Mouse (Mus musculus): ENCODE data around the gene Eef1a1. TPM values are rescaled to one million over a fixed set of nuclear protein-coding genes. Genes with fewer than 3 reads are reported as not detected.

Eef1a1 gene
- polyA plus RNA-seq, 1 experiment from 2014 or later, result 4,456 TPM

GRCm38 (mm10) chr9:78473588-78473987 is 15.4 kb downstream of the Eef1a1 start:
- Histone ChIP-seq H3K9ac (no peak overlapping the region), H3K36me3 (peaks cover 19% of the 10 kb centered on the region; the same call in 1 of the 2 replicates), H3K27me3 (replicated peaks) (no peaks in the 10 kb centered on the region), H3K9me3 (no peaks in the 10 kb centered on the region), H3K4me3 (replicated peaks) (no peak overlapping the region), H3K4me1 (replicated peaks) (no peaks in the 10 kb centered on the region), H3K27ac (no peak overlapping the region), H3K4me2 (replicated peaks) (no peak overlapping the region)
- WGBS, result 80% methylated on average over 8 of the region's 8 CpGs
- ATAC-seq, result no peak

- no peaks in the 10 kb centered on the region for H3K27me3 ChIP-seq (replicated peaks)
- no peak overlapping the region for H3K4me2 ChIP-seq (replicated peaks)
- 87% methylated on average over 3 of the region's 3 CpGs for WGBS
- no peak overlapping the region for H3K4me3 ChIP-seq (replicated peaks)
- no peak overlapping the region for H3K9ac ChIP-seq
- no peaks in the 10 kb centered on the region for H3K4me1 ChIP-seq (replicated peaks)
- peak; percentile 49; the same call in 1 of the 2 replicates for ATAC-seq
- no peaks in the 10 kb centered on the region for H3K9me3 ChIP-seq
- H3K36me3 ChIP-seq, result peaks cover 17% of the 10 kb centered on the region
- H3K27ac ChIP-seq, result no peak overlapping the region
Measured at GRCm38 (mm10) chr9:78465725-78466124, 23.2 kb downstream of the Eef1a1 start.

- H3K4me1 ChIP-seq (replicated peaks), result no peaks in the 10 kb centered on the region
- H3K9ac ChIP-seq, result no peak overlapping the region
- no peak overlapping the region for H3K4me3 ChIP-seq (replicated peaks)
- ATAC-seq, result no peak
- no peaks in the 10 kb centered on the region for H3K27me3 ChIP-seq (replicated peaks)
- 89% methylated on average over 4 of the region's 4 CpGs for WGBS
- no peak overlapping the region for H3K4me2 ChIP-seq (replicated peaks)
- H3K27ac ChIP-seq, result no peak overlapping the region
- H3K9me3 ChIP-seq, result no peaks in the 10 kb centered on the region
- H3K36me3 ChIP-seq, result peaks cover 15% of the 10 kb centered on the region; the same call in 1 of the 2 replicates
Measured at GRCm38 (mm10) chr9:78463337-78463736, 25.6 kb downstream of the Eef1a1 start.

GRCm38 (mm10) chr9:78457026-78457425 is 31.9 kb downstream of the Eef1a1 start:
- Histone ChIP-seq H3K4me3 (replicated peaks) (no peak overlapping the region), H3K27ac (no peak overlapping the region), H3K36me3 (peaks cover 18% of the 10 kb centered on the region; the same call in 1 of the 2 replicates), H3K9me3 (no peaks in the 10 kb centered on the region), H3K4me1 (replicated peaks) (no peaks in the 10 kb centered on the region), H3K27me3 (replicated peaks) (no peaks in the 10 kb centered on the region), H3K9ac (no peak overlapping the region), H3K4me2 (replicated peaks) (no peak overlapping the region)
- ATAC-seq, result no peak
- 88% methylated on average over 8 of the region's 8 CpGs for WGBS

GRCm38 (mm10) chr9:78451382-78451781 is 37.6 kb downstream of the Eef1a1 start:
- H3K36me3 ChIP-seq, result peaks cover 10% of the 10 kb centered on the region
- no peak overlapping the region for H3K27ac ChIP-seq
- no peak for ATAC-seq
- WGBS, result 83% methylated on average over 4 of the region's 4 CpGs
- H3K9ac ChIP-seq, result no peak overlapping the region
- no peak overlapping the region for H3K4me2 ChIP-seq (replicated peaks)
- H3K4me3 ChIP-seq (replicated peaks), result no peak overlapping the region
- peaks cover 5% of the 10 kb centered on the region; the same call in 1 of the 2 replicates for H3K4me1 ChIP-seq (replicated peaks)
- no peaks in the 10 kb centered on the region for H3K27me3 ChIP-seq (replicated peaks)
- H3K9me3 ChIP-seq, result no peaks in the 10 kb centered on the region

- H3K27me3 ChIP-seq (replicated peaks), result no peaks in the 10 kb centered on the region; the same call in 1 of the 2 replicates
- H3K4me1 ChIP-seq (replicated peaks), result peaks cover 5% of the 10 kb centered on the region; the same call in 1 of the 2 replicates
- H3K9ac ChIP-seq, result no peak overlapping the region
- H3K4me3 ChIP-seq (replicated peaks), result no peak overlapping the region
- H3K4me2 ChIP-seq (replicated peaks), result no peak overlapping the region
- H3K36me3 ChIP-seq, result peaks cover 10% of the 10 kb centered on the region
- ATAC-seq, result no peak
- no peak overlapping the region for H3K27ac ChIP-seq
- 87% methylated on average over 5 of the region's 5 CpGs for WGBS
- H3K9me3 ChIP-seq, result no peaks in the 10 kb centered on the region
Measured at GRCm38 (mm10) chr9:78450404-78450803, 38.5 kb downstream of the Eef1a1 start.

GRCm38 (mm10) chr9:78447973-78448873 is 40.7 kb downstream of the Eef1a1 start, which contains the start of the genes Mto1 and Gm17324:
Gene Mto1, plus strand, starts transcription at chr9:78448208.
Gene Gm17324, minus strand, starts transcription at chr9:78448786.
- H3K27me3 ChIP-seq (replicated peaks), result peaks cover 5% of the 10 kb centered on the region
- H3K4me1 ChIP-seq (replicated peaks), result peaks cover 5% of the 10 kb centered on the region; the same call in 1 of the 2 replicates
- under 1% methylated on average over 96 of the region's 96 CpGs for WGBS
- H3K27ac ChIP-seq, result peak within 1 kb of the TSS; percentile 92
- no peaks in the 10 kb centered on the region for H3K9me3 ChIP-seq
- peak within 1 kb of the TSS; percentile 93 for H3K9ac ChIP-seq
- H3K36me3 ChIP-seq, result peaks cover 7% of the 10 kb centered on the region
- H3K4me2 ChIP-seq (replicated peaks), result peak within 1 kb of the TSS; percentile 66
- peak within 1 kb of the TSS; percentile 96 for H3K4me3 ChIP-seq (replicated peaks)
- ATAC-seq, result peak; percentile 96

GRCm38 (mm10) chr9:78447606-78447972 is 41.4 kb downstream of the Eef1a1 start:
- H3K27ac ChIP-seq, result no peak overlapping the region
- H3K4me3 ChIP-seq (replicated peaks), result peak overlapping the region; percentile 96
- H3K9ac ChIP-seq, result peak overlapping the region; percentile 93
- 29% methylated on average over 9 of the region's 9 CpGs for WGBS
- peaks cover 7% of the 10 kb centered on the region for H3K36me3 ChIP-seq
- peaks cover 5% of the 10 kb centered on the region; the same call in 1 of the 2 replicates for H3K4me1 ChIP-seq (replicated peaks)
- H3K4me2 ChIP-seq (replicated peaks), result peak overlapping the region; percentile 66
- peak; percentile 24; the same call in 1 of the 2 replicates for ATAC-seq
- peaks cover 8% of the 10 kb centered on the region for H3K27me3 ChIP-seq (replicated peaks)
- no peaks in the 10 kb centered on the region for H3K9me3 ChIP-seq

GRCm38 (mm10) chr9:78442579-78443392 is 46.2 kb downstream of the Eef1a1 start, which contains the start of gene Cgas:
Gene Cgas, minus strand, starts transcription at chr9:78443237.
- peak; percentile 77 for ATAC-seq
- Histone ChIP-seq H3K9me3 (no peaks in the 10 kb centered on the region), H3K4me2 (replicated peaks) (peak within 1 kb of the TSS; percentile 95), H3K9ac (peak within 1 kb of the TSS; percentile 59), H3K27ac (no peak within 1 kb of the TSS), H3K36me3 (no peaks in the 10 kb centered on the region), H3K4me3 (replicated peaks) (peak within 1 kb of the TSS; percentile 53), H3K27me3 (replicated peaks) (peaks cover 17% of the 10 kb centered on the region), H3K4me1 (replicated peaks) (no peaks in the 10 kb centered on the region; the same call in 1 of the 2 replicates)
- WGBS, result under 1% methylated on average over 81 of the region's 81 CpGs

- Histone ChIP-seq H3K4me1 (replicated peaks) (no peaks in the 10 kb centered on the region; the same call in 1 of the 2 replicates), H3K9me3 (no peaks in the 10 kb centered on the region), H3K27me3 (replicated peaks) (peaks cover 17% of the 10 kb centered on the region), H3K4me3 (replicated peaks) (peak overlapping the region; percentile 53), H3K27ac (no peak overlapping the region), H3K9ac (peak overlapping the region; percentile 59), H3K36me3 (no peaks in the 10 kb centered on the region), H3K4me2 (replicated peaks) (peak overlapping the region; percentile 95)
- WGBS, result 5% methylated on average over 9 of the region's 9 CpGs
- peak; percentile 62 for ATAC-seq
Measured at GRCm38 (mm10) chr9:78442237-78442578, 46.7 kb downstream of the Eef1a1 start.

- ATAC-seq, result no peak
- Histone ChIP-seq H3K4me3 (replicated peaks) (no peak overlapping the region), H3K27me3 (replicated peaks) (peaks cover 16% of the 10 kb centered on the region), H3K9me3 (no peaks in the 10 kb centered on the region), H3K36me3 (no peaks in the 10 kb centered on the region), H3K27ac (no peak overlapping the region), H3K9ac (no peak overlapping the region), H3K4me2 (replicated peaks) (no peak overlapping the region), H3K4me1 (replicated peaks) (no peaks in the 10 kb centered on the region; the same call in 1 of the 2 replicates)
- WGBS, result 72% methylated on average over 5 of the region's 5 CpGs
Measured at GRCm38 (mm10) chr9:78439426-78439825, 49.5 kb downstream of the Eef1a1 start.

- no peak overlapping the region for H3K4me3 ChIP-seq (replicated peaks)
- no peak for ATAC-seq
- H3K27ac ChIP-seq, result no peak overlapping the region
- no peak overlapping the region for H3K9ac ChIP-seq
- peaks cover 4% of the 10 kb centered on the region; the same call in 1 of the 2 replicates for H3K36me3 ChIP-seq
- no peaks in the 10 kb centered on the region for H3K27me3 ChIP-seq (replicated peaks)
- 0 out of 2 replicates have a peak, but pooled peaks cover 3% of the 10 kb centered on the region for H3K4me1 ChIP-seq (replicated peaks)
- WGBS, result 89% methylated on average over 5 of the region's 5 CpGs
- H3K4me2 ChIP-seq (replicated peaks), result no peak overlapping the region
- no peaks in the 10 kb centered on the region for H3K9me3 ChIP-seq
Measured at GRCm38 (mm10) chr9:78432471-78432870, 56.5 kb downstream of the Eef1a1 start.

Data from intestine, embryonic 15.5 days (tissue).